Mouse (Mus musculus) erythroblast, adult 5-6 weeks (primary cell): Measurements from ENCODE around the gene Dnal4. TPM values are rescaled to one million over a fixed set of nuclear protein-coding genes. Genes with fewer than 3 reads are reported as not detected.
A peak's percentile ranks its signal among the peaks of the same experiment; 100 is the strongest.

Experiments
- ATAC-seq: replicated peaks from 2 replicates; pipeline ENCODE4 v1.8.0; 2016; ENCODE audit warnings: moderate number of reproducible peaks, mild to moderate bottlenecking, moderate TSS enrichment, inconsistent platforms; ENCODE audit not compliant: poor library complexity, low FRiP score, severe bottlenecking
- total RNA-seq, 2 experiments: library from RNA; stranded (forward) in 1 of 2; stranded (reverse) in 1 of 2; fragments of 150-400 nt in 1 of 2; fragments of 200-764, 138-1000 nt in 1 of 2; gene quantifications; 2 replicates each; pipeline versions ENCODE4 v1.2.3 to v1.2.4; 2015 to 2017; ENCODE audit warnings: low replicate concordance in 2 of 2

Dnal4 gene
- total RNA-seq, 2 experiments from 2014 or later = 0.68 TPM; not detected in 1

- ATAC-seq = peak; percentile 88
These were observed 35.5 kb downstream of the Dnal4 start, which contains the start of gene Sun2 for GRCm38 (mm10) chr15:79741921-79742705. Gene Sun2 (minus strand): TSS chr15:79742536.

GRCm38 (mm10) chr15:79741173-79741858 is 36.3 kb downstream of the Dnal4 start:
- 0 out of 2 replicates have a peak, but pooled peaks have one; percentile 10 for ATAC-seq

GRCm38 (mm10) chr15:79740739-79741138 is 36.9 kb downstream of the Dnal4 start:
- no peak for ATAC-seq

GRCm38 (mm10) chr15:79734311-79734710 is 43.3 kb downstream of the Dnal4 start:
- ATAC-seq = no peak

- no peak for ATAC-seq
These were observed 44.0 kb downstream of the Dnal4 start for GRCm38 (mm10) chr15:79733640-79734039.

- no peak for ATAC-seq
These were observed 44.5 kb downstream of the Dnal4 start for GRCm38 (mm10) chr15:79733192-79733591.

- no peak for ATAC-seq
These were observed 46.1 kb downstream of the Dnal4 start for GRCm38 (mm10) chr15:79731554-79731953.

- no peak for ATAC-seq
These were observed 48.8 kb downstream of the Dnal4 start for GRCm38 (mm10) chr15:79728731-79729388.

GRCm38 (mm10) chr15:79728311-79728710 is 49.3 kb downstream of the Dnal4 start:
- no peak for ATAC-seq

- ATAC-seq = no peak
These were observed 49.8 kb downstream of the Dnal4 start for GRCm38 (mm10) chr15:79727840-79728239.

GRCm38 (mm10) chr15:79725190-79725789 is 52.4 kb downstream of the Dnal4 start:
- no peak for ATAC-seq

- peak; percentile 51; the same call in 1 of the 2 replicates for ATAC-seq
These were observed 54.2 kb downstream of the Dnal4 start for GRCm38 (mm10) chr15:79723439-79723838.

GRCm38 (mm10) chr15:79720796-79721195 is 56.9 kb downstream of the Dnal4 start:
- no peak for ATAC-seq

GRCm38 (mm10) chr15:79720267-79720666 is 57.4 kb downstream of the Dnal4 start:
- no peak for ATAC-seq

GRCm38 (mm10) chr15:79716710-79717109 is 60.9 kb downstream of the Dnal4 start:
- no peak for ATAC-seq

GRCm38 (mm10) chr15:79715646-79716045 is 62.0 kb downstream of the Dnal4 start:
- ATAC-seq = no peak
